Mouse (Mus musculus) gastrocnemius, postnatal 14 days (tissue): ENCODE measurements around the gene Syt6. TPM values are rescaled to one million over a fixed set of nuclear protein-coding genes. Genes with fewer than 3 reads are reported as not detected.
"Not testable (repeated sequence)": the region's sequence is repeated elsewhere in the genome, so short reads cannot be mapped to it uniquely, and the experiment has no call there.

Source experiments
- DNase-seq: peaks from one replicate; pipeline ENCODE4 v3.0.0; 2021; ENCODE audit warnings: mixed read lengths
- intact Hi-C: fragments of 180-260 bp; cut with DNase I; formaldehyde crosslinking; loops from one replicate; pipeline ENCODE4 v1.15.1; 2025; ENCODE audit warnings: low total_unique reads
- total RNA-seq, 2 experiments: library from RNA; stranded (reverse); gene quantifications; 2 replicates each; pipeline ENCODE4 v1.2.3; 2021

Syt6 gene
- total RNA-seq, 2 experiments from 2014 or later, result not detected

- no peak for DNase-seq
- intact Hi-C loops, result no loop called here
Measured at GRCm38 (mm10) chr3:103640226-103640803, 65.3 kb downstream of the Syt6 start.

GRCm38 (mm10) chr3:103641301-103641700, 66.3 kb downstream of the Syt6 start:
- intact Hi-C loops, result no loop called here
- DNase-seq, result no peak

- DNase-seq, intact Hi-C loops: not testable (repeated sequence)
Measured at GRCm38 (mm10) chr3:103645968-103646367, 70.9 kb downstream of the Syt6 start, which contains the start of gene Atg4a-ps. Gene Atg4a-ps, minus strand, starts transcription at chr3:103646068.

DNA sequence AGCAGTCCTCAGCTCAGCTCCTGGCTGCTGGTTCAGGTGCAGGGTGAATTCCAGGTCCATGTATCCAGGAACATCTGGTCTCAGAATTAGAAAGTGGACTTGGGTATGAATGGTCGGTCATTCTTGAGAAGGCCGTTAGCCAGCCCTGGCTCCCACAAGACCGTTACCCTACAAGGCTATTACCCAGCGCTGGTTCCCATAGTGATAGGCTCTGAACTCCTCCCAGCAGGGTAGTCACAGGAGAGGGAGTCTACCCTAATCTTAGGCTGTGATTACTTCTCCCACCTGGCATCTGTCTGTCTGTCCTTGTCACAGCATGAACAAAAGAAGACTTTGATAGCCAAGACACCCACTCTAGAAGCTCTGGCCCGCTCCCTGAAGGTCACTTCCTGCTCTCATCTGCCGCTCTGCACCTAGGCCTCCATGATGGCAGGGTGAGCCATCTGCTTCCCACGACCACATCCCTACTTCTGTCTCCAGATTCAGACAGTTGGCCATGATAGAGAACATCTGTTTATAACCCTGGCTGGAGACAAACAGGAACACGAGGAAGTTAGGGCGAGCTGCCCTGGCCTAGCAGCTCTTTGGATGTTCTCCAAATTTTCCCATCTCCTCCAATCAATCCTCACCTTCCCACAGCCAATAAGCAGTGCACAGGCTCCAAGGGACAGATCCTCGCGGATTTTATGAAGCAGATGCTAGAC, 72.3 kb downstream of the Syt6 start:
- peak; percentile 11 for DNase-seq
- intact Hi-C loops, result no loop called here

GRCm38 (mm10) chr3:103648486-103648885, 73.5 kb downstream of the Syt6 start:
- DNase-seq, result peak; percentile 35
- intact Hi-C loops, result no loop called here

- intact Hi-C loops, result no loop called here
- DNase-seq, result no peak
Measured at GRCm38 (mm10) chr3:103649716-103650115, 74.7 kb downstream of the Syt6 start.

DNA sequence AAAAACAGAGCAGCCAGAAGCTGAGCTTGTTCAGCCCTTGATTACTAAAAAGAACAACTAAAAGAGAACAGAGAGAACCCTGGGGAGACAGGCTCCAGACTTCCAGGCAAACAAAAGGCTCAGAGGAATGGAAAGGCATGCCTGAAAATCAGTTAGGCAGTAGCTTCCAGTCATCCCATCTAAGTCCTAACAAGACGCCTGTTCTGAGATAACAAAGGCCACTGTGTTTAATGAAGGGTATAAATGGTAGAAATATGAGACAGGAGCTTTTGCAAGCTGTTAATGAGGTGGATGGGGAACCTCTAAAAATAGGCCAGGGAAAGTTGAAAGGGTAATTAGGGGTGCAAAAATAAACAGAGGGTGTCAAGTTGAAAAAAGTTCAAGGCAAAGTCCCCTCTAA, 75.4 kb downstream of the Syt6 start:
- intact Hi-C loops, result no loop called here
- DNase-seq, result no peak

GRCm38 (mm10) chr3:103660012-103660411, 85.0 kb downstream of the Syt6 start:
- DNase-seq, result no peak
- intact Hi-C loops, result no loop called here

- intact Hi-C loops, result no loop called here
- DNase-seq, result no peak
Measured at GRCm38 (mm10) chr3:103661714-103662113, 86.7 kb downstream of the Syt6 start.

DNA sequence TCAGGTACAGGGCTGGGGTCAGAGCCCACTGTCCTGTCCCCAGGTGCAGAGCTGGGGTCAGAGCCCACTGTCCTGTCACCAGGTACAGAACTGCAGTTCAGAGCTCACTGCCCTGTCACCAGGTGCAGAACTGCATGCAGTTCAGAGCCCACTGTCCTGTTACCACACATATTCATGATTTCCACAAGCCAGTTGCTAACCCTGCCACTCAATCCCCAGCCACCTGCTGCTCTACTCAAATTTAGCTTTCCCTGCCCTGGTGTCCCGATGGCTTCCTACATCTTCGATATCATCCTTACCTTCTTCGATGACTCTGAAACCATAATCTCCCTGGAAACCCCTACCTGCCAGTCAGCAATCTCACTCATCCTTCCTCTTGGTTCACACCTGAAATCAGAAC, 88.4 kb downstream of the Syt6 start:
- no peak for DNase-seq
- intact Hi-C loops, result no loop called here

GRCm38 (mm10) chr3:103672113-103672512, 97.1 kb downstream of the Syt6 start:
- intact Hi-C loops, result no loop called here
- no peak for DNase-seq

GRCm38 (mm10) chr3:103672716-103673115, 97.7 kb downstream of the Syt6 start:
- DNase-seq, result no peak
- intact Hi-C loops, result no loop called here

GRCm38 (mm10) chr3:103678811-103679210, 103.8 kb downstream of the Syt6 start:
- intact Hi-C loops, result no loop called here
- DNase-seq, result no peak

GRCm38 (mm10) chr3:103682473-103682872, 107.4 kb downstream of the Syt6 start:
- intact Hi-C loops, result no loop called here
- DNase-seq, result no peak

- intact Hi-C loops, result no loop called here
- no peak for DNase-seq
Measured at GRCm38 (mm10) chr3:103683234-103683965, 108.4 kb downstream of the Syt6 start.

- no peak for DNase-seq
- intact Hi-C loops, result no loop called here
Measured at GRCm38 (mm10) chr3:103683966-103684319, 108.9 kb downstream of the Syt6 start.

DNA sequence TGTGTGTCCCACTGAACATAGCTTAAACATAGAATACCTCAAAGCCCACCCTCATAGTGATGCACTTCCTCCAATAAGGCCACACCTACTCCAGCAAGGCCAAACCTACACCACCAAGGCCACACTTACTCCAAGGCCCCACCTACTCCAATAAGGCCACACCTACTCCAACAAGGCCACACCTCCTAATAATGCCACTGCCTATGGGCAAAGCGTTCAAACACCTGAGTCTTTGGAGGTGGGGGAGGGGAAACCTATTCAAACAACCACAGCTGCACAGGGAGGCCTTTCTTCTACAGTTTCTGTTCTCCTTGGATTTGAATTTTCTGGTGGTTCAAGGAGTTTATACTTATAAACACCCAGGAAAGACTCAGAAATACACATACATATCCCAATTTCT, 114.0 kb downstream of the Syt6 start:
- DNase-seq, result no peak
- intact Hi-C loops, result no loop called here

DNA sequence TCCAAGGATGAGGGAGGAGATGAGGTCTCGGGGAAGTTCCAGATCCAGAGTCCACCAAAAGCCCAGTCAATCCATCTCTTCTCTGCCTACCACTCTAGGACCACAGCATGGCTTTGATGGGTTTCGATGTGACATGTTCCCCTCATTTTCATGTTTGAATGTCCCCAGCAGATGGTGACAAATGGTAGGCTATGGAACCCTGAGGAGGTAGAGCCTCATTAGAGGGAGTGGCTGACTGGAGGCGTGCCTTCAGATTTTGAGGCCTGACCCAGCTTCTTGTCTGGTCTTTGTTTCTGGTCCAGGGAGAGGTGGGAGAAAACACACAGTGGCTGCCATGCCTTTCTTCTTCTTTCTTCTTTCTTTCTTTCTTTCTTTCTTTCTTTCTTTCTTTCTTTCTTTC, 115.5 kb downstream of the Syt6 start:
- intact Hi-C loops, result no loop called here
- no peak for DNase-seq
